Mouse (Mus musculus): ENCODE data around the gene Rsc1a1.
A peak's percentile ranks its signal among the peaks of the same experiment; 100 is the strongest.

Rsc1a1 gene

DNA sequence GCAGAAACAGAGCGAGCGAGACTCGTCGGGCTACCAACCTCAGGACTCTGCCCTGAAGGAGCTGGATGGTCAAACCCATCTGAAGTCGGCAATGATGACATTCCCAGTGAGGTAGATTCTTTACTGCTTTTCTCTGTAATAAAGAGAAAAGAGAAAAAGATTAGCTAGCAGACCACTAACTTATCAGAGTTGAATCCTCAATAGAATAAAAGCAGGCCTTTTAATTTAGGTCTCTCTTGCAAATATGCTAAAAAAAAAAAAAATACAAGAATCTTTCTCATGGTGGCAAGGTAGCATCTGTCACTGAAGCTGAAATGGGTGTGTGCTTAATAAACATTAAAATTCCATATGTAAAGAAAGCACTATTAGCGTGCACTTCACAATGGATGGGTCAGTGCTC is at the start of gene Rsc1a1:
Rsc1a1 (minus strand) TSS at position 101 of the 400 bp plus-strand sequence.
- no peak for DNase-seq

DNA sequence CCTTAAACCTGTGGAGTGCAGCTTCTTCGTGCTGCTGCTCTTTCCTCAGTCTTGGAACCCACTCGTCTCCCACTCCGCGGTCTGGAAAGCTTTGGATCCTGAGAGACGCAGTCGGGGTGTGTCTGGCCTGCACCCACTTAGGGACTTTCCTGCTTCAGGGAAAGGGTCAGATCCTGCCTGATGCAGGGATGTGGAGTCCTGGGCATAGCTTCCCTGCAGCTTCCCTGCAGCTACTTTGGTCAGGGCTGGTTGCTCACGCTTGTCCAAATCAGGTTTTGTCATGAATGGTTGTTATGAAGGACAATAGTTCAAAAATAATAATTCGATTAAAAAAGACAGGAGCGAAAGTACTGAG is 49.8 kb upstream of the Rsc1a1 start:
- DNase-seq = no peak

GRCm38 (mm10) chr4:141734446-141735205 is 49.2 kb upstream of the Rsc1a1 start:
- peak; percentile 89 to 93 for DNase-seq

DNA sequence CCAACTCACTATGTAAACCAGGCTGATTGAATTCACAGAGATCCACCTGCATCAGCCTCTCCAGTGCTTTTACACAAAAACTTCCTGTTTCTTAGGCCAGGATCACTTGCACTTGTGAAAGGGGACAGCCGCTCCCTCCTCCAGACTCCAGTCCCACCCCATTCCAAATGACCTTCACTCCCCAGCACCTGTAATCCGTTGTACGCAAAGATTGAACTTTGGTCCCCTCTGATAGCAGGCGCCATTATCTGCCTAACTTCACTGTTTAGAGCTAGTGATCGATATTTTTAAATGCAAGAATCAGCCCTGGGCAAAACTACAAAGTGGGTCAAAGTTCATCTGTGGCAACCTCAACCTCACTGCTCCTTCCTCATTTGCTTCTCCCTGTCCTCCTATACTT is 46.4 kb upstream of the Rsc1a1 start:
- no peak for DNase-seq

DNA sequence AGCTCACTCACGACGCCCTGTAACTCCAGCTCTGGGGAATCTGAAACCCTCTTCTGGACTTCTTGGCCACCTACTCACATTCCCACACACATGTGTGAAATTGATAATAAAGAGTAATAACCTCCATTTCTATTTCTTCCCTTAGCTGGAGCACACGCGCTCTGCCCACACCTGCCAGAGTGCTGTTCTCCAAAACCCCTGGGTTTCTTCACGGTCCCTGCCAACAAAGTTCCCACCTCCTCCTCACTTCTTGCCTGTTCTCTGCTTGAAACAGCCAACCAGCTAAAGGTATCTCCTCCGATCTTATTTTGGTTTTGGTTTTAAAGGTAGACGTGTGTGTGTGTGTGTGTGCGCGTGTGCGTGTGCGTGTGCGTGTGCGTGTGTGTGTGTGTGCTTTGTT is 45.0 kb upstream of the Rsc1a1 start:
- DNase-seq = no peak

- no peak for DNase-seq
Measured at GRCm38 (mm10) chr4:141729266-141729665, 43.9 kb upstream of the Rsc1a1 start.

- peak in 1 of 2 experiments; percentile 30 for DNase-seq
Measured at GRCm38 (mm10) chr4:141725738-141726137, 40.3 kb upstream of the Rsc1a1 start.

DNA sequence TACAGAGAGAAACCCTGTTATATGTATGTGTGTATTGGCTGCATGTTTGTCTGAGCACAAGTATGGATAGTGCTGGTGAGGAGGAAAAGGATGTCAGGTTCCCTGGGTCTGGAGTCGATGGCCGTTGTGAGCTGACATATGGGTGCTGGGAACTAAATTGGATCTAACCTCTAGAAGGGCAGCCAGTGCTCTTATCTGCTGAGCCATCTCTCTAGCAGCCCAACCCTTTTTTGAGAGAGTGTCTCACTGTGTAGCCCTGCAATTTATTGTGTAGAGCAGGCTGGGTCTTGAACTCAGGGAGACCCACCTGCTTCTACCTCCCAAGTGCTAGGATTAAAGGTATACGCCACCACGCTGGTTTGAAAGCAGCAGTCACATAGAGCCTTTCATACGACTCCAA is 39.9 kb upstream of the Rsc1a1 start:
- DNase-seq = no peak

GRCm38 (mm10) chr4:141724594-141724993 is 39.2 kb upstream of the Rsc1a1 start:
- peak in 1 of 2 experiments; percentile 28 for DNase-seq

DNA sequence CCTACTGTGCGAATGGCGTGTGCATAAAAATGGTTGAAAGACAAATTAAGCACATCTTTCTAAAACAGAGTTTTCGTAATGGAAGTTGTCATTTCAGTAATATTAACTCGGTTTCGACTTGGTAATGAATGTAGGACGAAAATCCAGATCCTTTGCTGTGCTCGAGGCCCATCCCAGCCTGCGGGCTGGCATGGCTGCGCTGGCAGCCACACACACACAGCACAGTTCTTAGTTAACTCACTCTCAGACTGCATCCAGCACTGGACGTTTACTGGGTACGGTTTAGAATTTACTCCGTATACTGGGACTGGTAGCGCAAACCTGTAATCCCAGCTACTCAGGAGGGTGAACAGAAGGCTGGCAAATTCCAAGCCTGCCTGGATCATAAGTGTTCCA is 38.3 kb upstream of the Rsc1a1 start:
- no peak for DNase-seq

DNA sequence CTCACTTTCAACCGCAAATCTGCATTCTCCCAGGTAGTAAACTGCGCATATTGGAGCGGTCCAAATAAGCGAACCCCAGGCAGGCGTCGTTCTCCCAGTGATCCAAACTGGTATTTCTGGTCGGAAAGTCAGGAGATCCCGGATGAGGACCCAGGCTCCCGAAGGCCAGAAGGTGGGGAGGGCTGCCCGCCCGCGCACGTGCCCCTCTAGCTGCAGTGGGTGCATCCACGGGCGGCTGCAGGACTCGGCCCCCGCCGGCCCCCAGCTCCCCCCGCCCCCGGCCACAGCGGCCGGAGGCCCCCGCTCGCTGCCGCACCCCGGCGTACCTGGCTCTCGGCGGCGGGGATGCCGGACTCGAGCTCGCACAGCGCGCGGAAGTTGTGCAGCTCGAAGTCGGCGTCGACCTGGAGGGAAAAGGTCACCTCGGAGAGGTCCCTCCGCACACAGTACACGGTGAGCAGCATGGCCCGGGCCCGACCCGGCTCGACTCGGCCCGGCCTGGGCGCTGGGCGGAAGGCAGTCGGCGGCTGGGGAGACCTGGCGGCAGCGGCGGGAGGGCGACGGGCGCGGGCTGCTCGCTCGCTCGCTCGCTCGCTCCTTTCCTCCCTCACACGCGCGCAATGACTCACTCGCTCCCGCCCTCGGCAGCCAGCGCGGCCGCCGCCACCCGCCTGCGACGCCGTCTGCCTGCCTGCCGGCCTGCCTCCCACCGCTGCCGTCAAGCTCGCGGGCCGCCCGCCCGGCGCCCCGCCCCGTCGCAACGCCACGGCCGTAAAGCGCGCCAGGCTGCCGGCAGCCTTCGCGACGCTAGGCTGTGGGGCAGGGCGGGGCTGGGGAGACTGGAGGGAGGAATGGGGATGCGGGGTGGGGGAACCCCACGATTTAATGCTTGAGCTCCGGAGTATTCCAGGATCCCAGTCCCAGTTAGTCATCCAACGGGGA is 37.6 kb upstream of the Rsc1a1 start, which contains the start of gene Ddi2:
Ddi2 (minus strand) TSS at position 689 of the 942 bp plus-strand sequence.
- peak; percentile 95 to 97 for DNase-seq

GRCm38 (mm10) chr4:141721961-141722360 is 36.6 kb upstream of the Rsc1a1 start:
- DNase-seq = no peak

GRCm38 (mm10) chr4:141720761-141721523 is 35.5 kb upstream of the Rsc1a1 start:
- DNase-seq = no peak

- no peak for DNase-seq
Measured at GRCm38 (mm10) chr4:141719304-141719703, 33.9 kb upstream of the Rsc1a1 start.

- no peak for DNase-seq
Measured at GRCm38 (mm10) chr4:141717633-141718032, 32.2 kb upstream of the Rsc1a1 start.

DNA sequence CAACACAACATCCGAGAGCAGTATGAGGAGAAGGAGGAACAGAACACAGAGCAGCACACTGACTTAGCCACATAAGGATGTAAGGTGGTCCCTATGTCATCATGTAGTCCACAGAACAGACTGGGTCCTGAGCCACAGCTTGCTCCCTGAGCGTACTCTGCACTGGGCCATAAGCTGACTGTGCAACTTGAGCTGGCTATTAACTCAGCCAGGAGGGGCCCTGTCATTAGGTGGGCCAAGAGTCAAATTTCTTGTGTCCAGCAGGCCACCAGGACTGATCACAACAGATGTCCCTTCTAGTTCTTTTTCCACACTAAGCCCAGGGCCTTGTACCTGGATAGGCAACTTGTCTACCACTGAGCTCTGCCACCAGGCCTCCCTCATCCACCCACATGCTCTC is 29.6 kb upstream of the Rsc1a1 start:
- no peak for DNase-seq

DNA sequence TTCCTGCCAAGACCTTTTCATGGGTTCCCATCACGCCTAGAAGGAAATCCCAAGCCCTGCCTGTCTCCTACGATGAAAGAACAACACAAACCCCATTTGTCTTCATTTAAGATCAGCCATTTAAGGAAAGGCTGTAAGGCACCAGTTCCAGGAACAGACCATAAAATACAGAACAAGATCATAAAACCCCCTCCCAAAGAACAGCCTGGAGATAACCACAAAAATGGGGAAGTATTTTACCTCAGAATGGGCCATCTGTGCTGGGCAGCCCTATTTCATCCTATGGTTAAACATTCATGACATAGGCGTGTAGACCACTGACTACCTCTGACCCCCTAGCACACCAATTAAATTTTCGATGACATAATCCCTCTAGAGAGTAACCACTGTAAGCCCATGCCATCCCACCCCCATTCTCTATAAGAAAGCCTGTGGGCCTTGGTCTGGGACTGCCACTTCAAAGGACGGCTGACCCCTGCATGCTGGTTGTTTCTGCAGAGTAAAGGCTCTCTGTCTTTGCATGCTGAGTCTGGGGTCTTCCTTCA is 28.3 kb upstream of the Rsc1a1 start:
- no peak for DNase-seq

DNA sequence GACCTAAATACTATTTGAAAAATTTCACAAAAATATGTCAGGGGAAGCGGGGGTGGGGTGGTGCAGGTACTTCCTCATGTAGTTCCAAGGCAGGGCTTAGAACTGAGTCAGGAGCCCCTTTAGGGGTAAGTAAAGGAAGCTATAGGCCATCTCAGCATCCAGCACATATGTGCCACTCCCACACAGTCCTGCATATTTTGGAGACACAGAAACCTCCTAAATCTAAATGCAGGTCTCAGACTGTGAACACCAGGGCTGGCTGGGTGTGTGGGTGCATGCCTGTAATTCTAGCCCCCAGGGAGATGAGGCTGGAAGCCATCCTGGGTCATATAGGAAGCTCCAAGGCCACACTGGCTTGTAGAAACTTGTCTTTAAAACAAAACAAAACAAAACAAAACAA is 25.9 kb upstream of the Rsc1a1 start:
- no peak for DNase-seq

- no peak for DNase-seq
Measured at GRCm38 (mm10) chr4:141708971-141709370, 23.6 kb upstream of the Rsc1a1 start.

DNA sequence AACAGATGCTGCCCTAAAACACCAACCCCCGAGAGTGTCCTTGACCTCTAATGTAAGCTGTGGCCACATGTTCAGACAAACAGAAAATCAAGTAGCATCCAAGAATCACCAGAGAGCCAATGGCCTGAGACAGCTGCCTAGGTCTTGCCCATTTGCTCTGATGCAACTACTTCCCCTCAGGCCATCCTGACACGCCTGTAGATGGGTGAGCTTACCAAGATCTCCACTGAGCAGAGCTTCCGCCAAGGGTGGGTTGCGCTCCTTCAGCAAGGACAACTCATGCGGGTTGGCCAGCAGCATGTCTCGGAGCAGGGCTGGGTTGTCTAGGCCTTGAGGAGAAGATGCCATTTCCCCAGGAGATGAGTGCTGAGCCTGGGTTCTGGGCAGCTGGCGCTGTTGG is 22.6 kb upstream of the Rsc1a1 start:
- DNase-seq = peak in 1 of 2 experiments; percentile 48

DNA sequence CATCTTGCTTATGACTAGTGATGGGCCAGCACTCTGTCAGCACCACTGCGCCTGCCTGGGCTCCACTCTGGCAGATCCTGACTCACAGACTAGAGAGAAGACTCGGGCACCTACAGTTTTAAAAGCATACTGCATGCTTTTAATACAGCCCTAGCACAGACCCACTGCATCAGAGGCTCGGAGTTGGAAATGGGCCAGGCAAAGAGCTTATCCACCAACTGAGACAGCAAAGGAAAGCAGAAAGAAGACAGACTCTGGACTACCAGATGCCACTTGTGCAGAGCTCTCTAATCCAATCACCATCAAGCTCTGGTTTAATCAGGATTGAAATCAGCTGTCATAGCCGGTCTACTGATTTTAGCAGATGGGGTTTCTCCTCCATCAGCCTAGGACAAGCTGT is 19.9 kb upstream of the Rsc1a1 start:
- peak; percentile 58 to 79 for DNase-seq

DNA sequence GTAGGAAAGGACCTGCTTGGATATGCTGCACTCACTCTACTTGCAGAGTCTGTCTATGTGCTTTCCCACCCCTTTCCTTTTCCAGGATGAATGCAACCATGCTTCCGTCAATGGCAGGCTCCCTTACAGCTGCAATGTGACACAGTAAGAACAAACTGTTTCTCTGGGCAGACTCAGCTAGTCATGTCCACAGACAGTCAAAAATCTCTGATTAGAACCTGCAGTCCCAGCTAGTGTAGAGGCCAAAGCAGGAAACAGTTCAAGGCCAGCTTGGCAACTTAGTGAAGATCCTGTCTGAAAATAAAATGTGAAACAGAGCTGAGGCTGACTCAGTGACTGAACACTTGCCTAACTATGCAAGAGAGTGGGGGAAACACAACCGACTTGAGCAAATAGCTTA is 19.2 kb upstream of the Rsc1a1 start:
- no peak for DNase-seq

GRCm38 (mm10) chr4:141694719-141695118 is 9.3 kb upstream of the Rsc1a1 start:
- DNase-seq = no peak

All from lung, postnatal 4 days (tissue).